Mouse (Mus musculus) ovary, postnatal 10 days (tissue): ENCODE results near the gene Eif3b.
"Not testable (repeated sequence)": the region's sequence is repeated elsewhere in the genome, so short reads cannot be mapped to it uniquely, and the experiment has no call there.

Experiments used
- DNase-seq: peaks from one replicate; pipeline ENCODE4 v3.0.0; 2022; ENCODE audit warnings: low spot score

Eif3b gene

DNA sequence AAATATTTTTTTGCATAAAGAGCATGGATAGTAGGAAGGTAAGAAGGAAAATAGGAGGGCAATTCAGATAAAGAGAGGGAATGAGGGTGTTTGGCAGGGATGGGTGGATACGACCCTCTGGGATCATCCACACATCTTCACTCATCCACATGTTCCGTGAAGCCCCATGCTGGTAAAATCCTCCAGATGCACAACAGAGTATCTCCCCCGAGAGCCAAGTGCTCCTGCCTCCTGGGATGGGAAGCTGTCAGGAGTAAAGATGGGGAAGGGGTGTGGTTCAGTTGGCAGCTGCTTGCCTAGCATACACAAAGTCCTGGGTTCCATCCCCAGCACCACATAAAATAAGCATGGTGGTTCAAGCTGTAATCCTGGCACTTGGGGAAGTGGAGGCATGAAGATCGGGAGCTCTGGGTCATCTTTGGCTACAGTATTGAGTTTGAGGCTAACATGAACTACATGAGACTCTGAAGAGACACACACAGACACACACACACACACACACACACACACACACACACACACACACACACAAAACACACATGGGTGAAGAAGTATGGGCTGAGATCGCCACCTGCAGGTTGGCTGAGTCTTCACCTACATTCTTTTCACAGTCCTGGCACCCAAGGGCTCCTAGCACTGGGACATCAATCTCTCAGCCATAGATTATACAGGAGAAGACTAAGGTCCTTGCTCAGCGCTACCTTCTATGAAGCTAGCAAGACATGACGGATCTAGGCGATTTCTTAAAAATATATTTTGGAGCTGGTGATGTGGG, 22.8 kb upstream of the Eif3b start:
- no peak for DNase-seq

GRCm38 (mm10) chr5:140402640-140403270, 16.4 kb upstream of the Eif3b start:
- DNase-seq, result no peak

DNA sequence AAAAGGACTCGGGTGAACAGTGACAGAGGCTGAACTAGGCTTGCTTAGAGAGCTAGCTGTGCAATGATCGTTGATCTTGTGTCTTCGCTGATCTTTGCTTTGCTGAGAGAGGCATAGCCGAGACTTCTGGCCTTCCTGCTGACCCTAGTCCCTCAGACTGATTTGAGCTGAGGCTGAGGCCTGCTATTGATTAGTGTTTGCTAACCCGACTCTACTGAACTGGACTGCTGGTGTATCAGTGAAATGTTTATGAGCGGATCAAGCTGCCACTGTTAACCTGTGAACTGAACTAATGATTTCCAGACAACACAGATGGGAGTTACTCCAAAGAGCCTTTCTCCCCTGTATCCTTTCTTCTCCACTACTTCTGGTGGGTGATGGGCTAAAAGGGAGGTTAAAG, 14.0 kb upstream of the Eif3b start:
- DNase-seq, result no peak

DNA sequence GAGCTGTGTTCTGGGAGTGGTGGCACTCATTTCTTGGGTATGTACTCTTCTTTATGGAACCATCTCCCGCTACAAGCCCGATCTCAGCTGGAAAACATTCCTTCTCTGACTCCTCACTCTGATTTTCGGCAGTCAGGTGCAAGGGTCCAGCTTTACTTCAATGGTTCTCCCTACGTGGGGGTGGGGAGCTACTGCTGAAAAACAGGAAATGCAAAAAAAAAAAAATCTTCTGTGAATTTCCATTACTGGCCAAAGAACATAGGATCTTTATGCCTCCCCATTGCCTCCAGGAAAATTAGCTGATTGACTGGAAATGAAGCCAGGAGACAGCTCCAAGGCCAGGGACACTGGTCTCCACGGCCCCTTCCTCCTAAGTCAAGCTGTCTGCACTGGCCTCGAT, 12.5 kb upstream of the Eif3b start:
- no peak for DNase-seq

- no peak for DNase-seq
Observed at GRCm38 (mm10) chr5:140408801-140409200, 10.3 kb upstream of the Eif3b start.

GRCm38 (mm10) chr5:140411339-140411738, 7.8 kb upstream of the Eif3b start:
- DNase-seq, result no peak

GRCm38 (mm10) chr5:140414647-140415046, 4.5 kb upstream of the Eif3b start:
- DNase-seq, result no peak

- no peak for DNase-seq
Observed at GRCm38 (mm10) chr5:140418106-140418488, 1.0 kb upstream of the Eif3b start.

DNA sequence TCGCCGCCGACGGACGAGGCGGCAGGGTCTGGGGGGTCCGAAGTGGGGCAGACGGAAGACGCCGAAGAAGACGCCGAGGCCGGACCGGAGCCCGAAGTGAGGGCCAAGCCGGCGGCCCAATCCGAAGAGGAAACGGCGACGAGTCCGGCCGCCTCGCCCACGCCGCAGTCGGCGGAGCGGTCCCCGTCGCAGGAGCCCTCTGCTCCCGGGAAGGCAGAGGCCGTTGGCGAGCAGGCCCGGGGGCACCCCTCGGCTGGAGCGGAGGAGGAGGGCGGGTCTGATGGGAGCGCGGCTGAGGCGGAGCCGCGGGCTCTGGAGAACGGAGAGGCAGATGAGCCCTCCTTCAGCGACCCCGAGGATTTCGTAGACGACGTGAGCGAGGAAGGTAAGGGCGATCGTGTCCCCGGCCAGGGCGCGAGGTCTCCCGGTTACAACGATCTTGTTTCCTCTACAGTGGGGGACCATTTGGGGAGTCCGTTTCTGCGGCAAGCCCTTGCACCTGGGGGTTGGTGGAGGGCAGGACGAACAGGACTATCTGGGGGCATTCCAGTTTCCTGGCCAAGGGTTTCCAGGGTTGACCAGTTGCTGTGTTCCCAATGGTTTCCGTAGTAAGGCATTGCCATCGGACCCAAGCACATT, 433 bp downstream of the Eif3b start:
- no peak for DNase-seq

- DNase-seq, result no peak
Observed at GRCm38 (mm10) chr5:140420616-140421015, 1.5 kb downstream of the Eif3b start.

DNA sequence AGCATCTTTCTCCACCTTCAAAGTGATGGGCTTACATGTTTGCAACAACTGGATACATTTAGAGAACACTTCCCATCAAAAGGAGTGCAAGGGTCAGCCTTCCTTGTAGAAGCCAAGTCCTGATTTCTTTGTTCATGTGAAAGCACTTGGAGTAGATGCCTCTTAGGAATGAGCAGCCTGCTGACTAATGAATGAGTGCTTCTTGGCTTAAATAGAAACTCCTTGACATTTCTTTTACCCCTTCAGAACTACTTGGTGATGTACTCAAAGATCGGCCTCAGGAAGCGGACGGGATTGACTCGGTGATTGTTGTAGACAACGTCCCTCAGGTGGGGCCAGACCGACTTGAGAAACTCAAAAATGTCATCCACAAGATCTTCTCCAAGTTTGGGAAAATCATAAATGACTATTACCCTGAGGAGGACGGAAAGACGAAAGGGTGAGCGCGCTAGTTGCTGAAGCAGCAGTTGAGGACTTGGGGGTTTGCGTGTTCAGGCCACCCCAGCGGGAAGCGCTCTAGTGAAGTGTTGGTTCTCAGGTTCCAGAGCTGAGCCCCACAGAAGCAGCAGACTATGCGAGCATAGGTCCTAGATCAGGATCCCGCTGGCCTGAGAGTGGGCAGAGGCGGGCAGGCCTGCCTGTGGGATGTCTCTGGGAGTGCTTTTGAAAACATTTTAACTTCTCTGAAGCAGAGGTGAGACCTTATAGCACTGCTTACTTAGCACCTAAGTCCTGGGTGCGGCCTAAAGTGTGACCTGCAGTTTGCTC, 6.1 kb downstream of the Eif3b start:
- DNase-seq, result no peak

GRCm38 (mm10) chr5:140439117-140439516, 20.0 kb downstream of the Eif3b start:
- DNase-seq, result not testable (repeated sequence)

GRCm38 (mm10) chr5:140441406-140441805, 22.3 kb downstream of the Eif3b start:
- no peak for DNase-seq

DNA sequence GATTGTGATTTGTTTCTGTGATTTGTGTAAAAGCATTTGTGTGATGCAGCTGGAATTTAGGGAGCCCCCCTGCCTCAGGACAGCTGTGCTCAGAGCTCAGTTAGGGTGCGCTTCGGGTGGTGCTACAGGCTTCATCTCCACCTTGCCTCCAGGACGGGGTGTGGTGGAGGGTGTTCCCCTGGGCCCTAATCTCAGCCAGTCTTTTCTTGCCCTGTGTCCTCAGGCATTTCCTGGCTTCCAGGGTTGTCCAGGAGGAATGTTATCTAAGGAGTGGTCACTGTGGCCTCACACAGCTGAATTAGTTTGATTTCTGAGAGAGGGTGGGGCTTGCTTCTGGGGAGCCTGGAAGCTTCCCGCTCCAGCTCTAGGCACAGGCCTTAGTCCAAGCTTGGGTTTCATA, 24.9 kb downstream of the Eif3b start:
- DNase-seq, result no peak

DNA sequence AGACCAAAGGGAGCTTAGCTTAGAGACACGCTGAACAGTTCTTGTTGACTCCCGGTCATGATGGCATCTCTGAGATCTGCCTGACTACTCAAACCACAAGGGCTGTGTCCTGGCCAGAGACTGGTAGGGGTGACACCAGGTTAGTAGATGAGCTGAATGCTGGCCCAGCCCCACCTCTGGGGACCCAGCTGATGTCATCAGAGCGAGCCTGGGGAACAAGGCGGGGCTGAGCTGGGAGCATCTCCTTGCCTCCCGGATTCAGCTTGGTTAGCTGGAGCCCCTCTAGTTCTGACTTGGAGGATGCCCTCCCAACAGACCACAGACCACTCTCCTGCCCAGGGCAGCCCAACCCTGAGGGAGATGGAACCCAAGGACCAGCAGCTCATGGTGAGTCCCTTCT, 26.2 kb downstream of the Eif3b start, which contains the start of gene Gm4869:
Gm4869 (plus strand) TSS at position 301 of the 400 bp plus-strand sequence.
- no peak for DNase-seq

- DNase-seq, result no peak
Observed at GRCm38 (mm10) chr5:140446054-140446453, 26.9 kb downstream of the Eif3b start.

GRCm38 (mm10) chr5:140454488-140454887, 35.4 kb downstream of the Eif3b start:
- DNase-seq, result no peak

DNA sequence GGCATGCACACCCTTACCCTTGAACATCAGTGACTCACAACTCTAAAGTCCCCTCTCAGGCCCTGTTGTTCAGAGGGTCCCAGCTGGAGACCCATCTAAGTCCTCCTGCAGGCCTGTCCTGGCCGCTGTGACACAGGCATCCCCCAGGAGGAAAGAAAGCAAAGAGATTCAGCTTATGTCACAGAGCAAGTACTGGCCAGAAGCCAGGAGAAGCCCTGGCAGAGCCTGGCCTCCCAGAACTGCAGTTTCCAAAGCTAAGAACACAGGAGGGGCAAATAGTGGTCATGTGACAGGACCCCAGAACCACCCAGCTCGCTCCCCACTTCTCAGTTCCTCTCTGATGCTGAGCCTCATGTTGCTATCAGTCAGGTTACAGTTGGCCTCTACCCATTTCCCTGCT, 36.3 kb downstream of the Eif3b start:
- DNase-seq, result no peak

- DNase-seq, result no peak
Observed at GRCm38 (mm10) chr5:140461476-140461875, 42.3 kb downstream of the Eif3b start.

DNA sequence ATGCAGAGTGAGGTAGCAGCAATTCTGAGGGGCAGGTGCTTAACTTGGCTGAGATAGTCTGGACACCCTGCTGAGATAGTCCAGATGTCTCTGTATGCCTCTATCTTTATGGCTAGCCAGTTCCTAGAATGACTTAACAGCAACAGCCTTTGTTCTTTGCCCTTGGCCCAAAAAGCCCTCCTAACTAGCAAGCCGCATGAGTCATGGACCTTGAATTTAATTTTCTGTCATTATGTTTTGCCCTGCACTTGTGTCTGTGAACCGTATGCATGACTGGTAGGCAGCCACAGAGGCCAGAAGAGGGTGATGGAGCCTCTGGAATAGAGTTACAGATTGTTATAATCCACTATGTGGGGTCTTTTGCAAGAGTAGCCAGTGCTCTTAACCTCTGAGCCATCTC, 44.0 kb downstream of the Eif3b start:
- DNase-seq, result not testable (repeated sequence)

- DNase-seq, result no peak
Observed at GRCm38 (mm10) chr5:140464943-140465342, 45.8 kb downstream of the Eif3b start.

- no peak for DNase-seq
Observed at GRCm38 (mm10) chr5:140472336-140472735, 53.2 kb downstream of the Eif3b start.
